Comparison of ENCODE assay signal across 8 mouse cellular contexts in genomic region chr9:75527368-75528059, GRCm38 (mm10). TPM values are rescaled to one million over a fixed set of nuclear protein-coding genes. Genes with fewer than 3 reads are reported as not detected.
DNase-seq lines count a peak whose midpoint lies in the region; ATAC-seq and TF ChIP-seq lines count a peak whose summit lies in the region.

No protein-coding gene starts in this region.

- H3K9me3 ChIP-seq in kidney, postnatal 0 days (replicated peaks; ENCODE audit: low read length): no peaks in the 10 kb centered on the region
- H3K9me3 ChIP-seq in stomach, embryonic 16.5 days (replicated peaks; ENCODE audit: control insufficient read depth, low read length): no peaks in the 10 kb centered on the region

- no peaks in the 10 kb centered on the region for H3K4me1 ChIP-seq in kidney, postnatal 0 days (replicated peaks; ENCODE audit: insufficient read depth, low read length)
- H3K4me1 ChIP-seq in stomach, embryonic 16.5 days (ENCODE audit: control insufficient read depth, insufficient read depth, low read length): peaks cover 4% of the 10 kb centered on the region; the same call in 1 of the 2 replicates

- H3K27me3 ChIP-seq in kidney, postnatal 0 days (ENCODE audit: insufficient read depth, low read length): no peaks in the 10 kb centered on the region
- H3K27me3 ChIP-seq in stomach, embryonic 16.5 days (ENCODE audit: control insufficient read depth, insufficient read depth, low read length): no peaks in the 10 kb centered on the region

- no peak overlapping the region for H3K9ac ChIP-seq in kidney, postnatal 0 days (ENCODE audit: low read depth, low read length)
- no peak overlapping the region for H3K9ac ChIP-seq in stomach, embryonic 16.5 days (ENCODE audit: low read length)

- no peak overlapping the region for H3K4me3 ChIP-seq in kidney, postnatal 0 days (replicated peaks; ENCODE audit: low read depth, low read length)
- no peak overlapping the region for H3K4me3 ChIP-seq in stomach, embryonic 16.5 days (replicated peaks; ENCODE audit: low read length)
- H3K4me3 ChIP-seq in left cerebral cortex, adult 2 months: no peak overlapping the region

- H3K27ac ChIP-seq in kidney, postnatal 0 days: no peak overlapping the region
- H3K27ac ChIP-seq in stomach, embryonic 16.5 days (ENCODE audit: low read length): peak overlapping the region; percentile 78
- H3K27ac ChIP-seq in left cerebral cortex, adult 2 months: no peak overlapping the region

- no peak overlapping the region for H3K4me2 ChIP-seq in kidney, postnatal 0 days (ENCODE audit: low read length)
- H3K4me2 ChIP-seq in stomach, embryonic 16.5 days (ENCODE audit: low read depth, low read length): no peak overlapping the region

- intact Hi-C loops in left cerebral cortex, adult 2 months (cut with DNase I): no loop called here

- 68% methylated on average over 13 of the region's 13 CpGs for WGBS in kidney, postnatal 0 days
- WGBS in stomach, embryonic 16.5 days: 65% methylated on average over 13 of the region's 13 CpGs

- peak; percentile 72 for ATAC-seq in common myeloid progenitor, adult 5-6 weeks (replicated peaks; ENCODE audit: low read depth, poor library complexity, severe bottlenecking)
- ATAC-seq in kidney, postnatal 0 days (replicated peaks; ENCODE audit: low FRiP score, low read depth): no peak
- ATAC-seq in stomach, embryonic 16.5 days (ENCODE audit: insufficient read depth, low FRiP score): peak; percentile 94
- no peak for ATAC-seq in inflammation-experienced regulatory T-cells, adult 6 months

- H3K36me3 ChIP-seq in kidney, postnatal 0 days (ENCODE audit: insufficient read depth, low read length): 0 out of 2 replicates have a peak, but pooled peaks cover 17% of the 10 kb centered on the region
- H3K36me3 ChIP-seq in stomach, embryonic 16.5 days (ENCODE audit: control insufficient read depth, insufficient read depth, low read length): no peaks in the 10 kb centered on the region

- peak; percentile 15; the same call in 1 of the 2 replicates for TF ChIP-seq CTCF in kidney, postnatal 0 days (IDR thresholded peaks at IDR 0.05; ENCODE audit: low read depth)
- TF ChIP-seq CTCF in left cerebral cortex, adult 2 months (IDR thresholded peaks at IDR 0.05): no peak

- peak; percentile 32 for DNase-seq in gastrocnemius, adult 18-20 months (ENCODE audit: low spot score)
- DNase-seq in gastrocnemius, postnatal 4 days (ENCODE audit: low spot score in 2 of 2): no peak
- DNase-seq in 3T3-L1 (ENCODE audit: low read depth, low spot score): peak; percentile 83
- no peak for DNase-seq in kidney, postnatal 0 days (ENCODE audit: low spot score)
- no peak for DNase-seq in left cerebral cortex, adult 2 months (ENCODE audit: extremely low spot score in 1 of 2, low spot score in 2 of 2)

RNA-seq across cellular contexts. Expression of gene Tmod3, which starts 31.9 kb away (rescaled TPM):
- 10 to 100 TPM; 14.2 to 26.3 TPM for total RNA-seq in gastrocnemius, adult 18-20 months (2021)
- 10 to 100 TPM; 52.4 to 59.7 TPM for total RNA-seq in gastrocnemius, postnatal 4 days (2021)
- 73.1 and 81.4 TPM in 2 replicates for total RNA-seq in common myeloid progenitor, adult 5-6 weeks (2017)
- 120 and 131 TPM in 2 replicates for polyA plus RNA-seq in kidney, postnatal 0 days (2015; fragmentation: Nextera tagmentation; extraction: Ambion mirVana)
- 159 and 182 TPM in 2 replicates for polyA plus RNA-seq in stomach, embryonic 16.5 days (2015; fragmentation: Nextera tagmentation; extraction: Ambion mirVana)
- polyA plus RNA-seq in inflammation-experienced regulatory T-cells, adult 6 months (2017; shearing (Covaris generic)): 100 to 1,000 TPM; 142 to 214 (median 146) TPM
- total RNA-seq in left cerebral cortex, adult 2 months (2021): 10 to 100 TPM; 43.6 to 62.5 TPM

Comparison
In these comparisons a context has a peak if more than half of its experiments do, and no peak if none do; other contexts are left out.
1. DNase-seq: peak in gastrocnemius, adult 18-20 months (single experiment) and 3T3-L1 (single experiment); none in gastrocnemius, postnatal 4 days (0 of 2), kidney, postnatal 0 days (single experiment) and left cerebral cortex, adult 2 months (0 of 2).
2. ATAC-seq: peak in common myeloid progenitor, adult 5-6 weeks (single experiment) and stomach, embryonic 16.5 days (single experiment); none in kidney, postnatal 0 days (single experiment) and inflammation-experienced regulatory T-cells, adult 6 months (single experiment).